Mouse (Mus musculus) layer of hippocampus, postnatal 14 days (tissue): ENCODE measurements at regions not wholly inside any gene's neighbourhood (a gene's known extent, or its start where the extent isn't known, plus 50 kb on each side); places are given as distances from the start of the nearest gene placed in this dataset.

Experiments used
- DNase-seq, 2 experiments: peaks; one replicate each; pipeline ENCODE4 v3.0.0; 2021 to 2022; ENCODE audit warnings: low spot score in 2 of 2, mixed read lengths in 1 of 2

GRCm38 (mm10) chr12:77663665-77664374, 425.9 kb downstream of the Fut8 start:
- DNase-seq = no peak

- peak in 1 of 2 experiments; percentile 31 for DNase-seq
Measured at GRCm38 (mm10) chr12:77666411-77666810, 428.5 kb downstream of the Fut8 start.

GRCm38 (mm10) chr12:77667151-77667874, 429.4 kb downstream of the Fut8 start:
- DNase-seq = no peak

GRCm38 (mm10) chr12:77667875-77668204, 429.9 kb downstream of the Fut8 start:
- DNase-seq = peak; percentile 63 to 67

- DNase-seq = no peak
Measured at GRCm38 (mm10) chr12:77670531-77670930, 432.6 kb downstream of the Fut8 start.

- no peak for DNase-seq
Measured at GRCm38 (mm10) chr12:77674352-77674751, 436.4 kb downstream of the Fut8 start.

- DNase-seq = no peak
Measured at GRCm38 (mm10) chr12:77674755-77675154, 436.8 kb downstream of the Fut8 start.

- DNase-seq = no peak
Measured at GRCm38 (mm10) chr12:77678040-77678439, 440.1 kb downstream of the Fut8 start.

GRCm38 (mm10) chr12:77694101-77694500, 456.2 kb downstream of the Fut8 start:
- DNase-seq = no peak

- DNase-seq = no peak
Measured at GRCm38 (mm10) chr12:77696039-77696631, 458.2 kb downstream of the Fut8 start.

- DNase-seq = no peak
Measured at GRCm38 (mm10) chr12:77696662-77697061, 458.7 kb downstream of the Fut8 start.

- DNase-seq = no peak
Measured at GRCm38 (mm10) chr12:77698088-77698487, 460.2 kb downstream of the Fut8 start.

GRCm38 (mm10) chr12:77699896-77700605, 462.1 kb downstream of the Fut8 start:
- no peak for DNase-seq

GRCm38 (mm10) chr12:77715506-77715905, 477.6 kb downstream of the Fut8 start:
- DNase-seq = no peak

- DNase-seq = no peak
Measured at GRCm38 (mm10) chr12:77715979-77716378, 478.1 kb downstream of the Fut8 start.

- DNase-seq = no peak
Measured at GRCm38 (mm10) chr12:77727766-77728165, 466.3 kb upstream of the Gm6657 start.

GRCm38 (mm10) chr12:77739047-77739760, 454.8 kb upstream of the Gm6657 start:
- peak; percentile 40 to 74 for DNase-seq

- DNase-seq = peak in 1 of 2 experiments; percentile 33
Measured at GRCm38 (mm10) chr12:77742716-77743115, 451.3 kb upstream of the Gm6657 start.

GRCm38 (mm10) chr12:77749438-77750007, 444.5 kb upstream of the Gm6657 start:
- DNase-seq = no peak

- no peak for DNase-seq
Measured at GRCm38 (mm10) chr12:77752181-77752580, 441.9 kb upstream of the Gm6657 start.

GRCm38 (mm10) chr12:77756021-77756420, 438.0 kb upstream of the Gm6657 start:
- DNase-seq = no peak
